Mouse (Mus musculus): ENCODE measurements around the gene Psmb8. TPM values are rescaled to one million over a fixed set of nuclear protein-coding genes. Genes with fewer than 3 reads are reported as not detected.

The Psmb8 gene
- 2.1 and 3.1 TPM in 2 replicates for polyA plus RNA-seq (2016; fragmentation: Nextera tagmentation; extraction: Ambion mirVana)

DNA sequence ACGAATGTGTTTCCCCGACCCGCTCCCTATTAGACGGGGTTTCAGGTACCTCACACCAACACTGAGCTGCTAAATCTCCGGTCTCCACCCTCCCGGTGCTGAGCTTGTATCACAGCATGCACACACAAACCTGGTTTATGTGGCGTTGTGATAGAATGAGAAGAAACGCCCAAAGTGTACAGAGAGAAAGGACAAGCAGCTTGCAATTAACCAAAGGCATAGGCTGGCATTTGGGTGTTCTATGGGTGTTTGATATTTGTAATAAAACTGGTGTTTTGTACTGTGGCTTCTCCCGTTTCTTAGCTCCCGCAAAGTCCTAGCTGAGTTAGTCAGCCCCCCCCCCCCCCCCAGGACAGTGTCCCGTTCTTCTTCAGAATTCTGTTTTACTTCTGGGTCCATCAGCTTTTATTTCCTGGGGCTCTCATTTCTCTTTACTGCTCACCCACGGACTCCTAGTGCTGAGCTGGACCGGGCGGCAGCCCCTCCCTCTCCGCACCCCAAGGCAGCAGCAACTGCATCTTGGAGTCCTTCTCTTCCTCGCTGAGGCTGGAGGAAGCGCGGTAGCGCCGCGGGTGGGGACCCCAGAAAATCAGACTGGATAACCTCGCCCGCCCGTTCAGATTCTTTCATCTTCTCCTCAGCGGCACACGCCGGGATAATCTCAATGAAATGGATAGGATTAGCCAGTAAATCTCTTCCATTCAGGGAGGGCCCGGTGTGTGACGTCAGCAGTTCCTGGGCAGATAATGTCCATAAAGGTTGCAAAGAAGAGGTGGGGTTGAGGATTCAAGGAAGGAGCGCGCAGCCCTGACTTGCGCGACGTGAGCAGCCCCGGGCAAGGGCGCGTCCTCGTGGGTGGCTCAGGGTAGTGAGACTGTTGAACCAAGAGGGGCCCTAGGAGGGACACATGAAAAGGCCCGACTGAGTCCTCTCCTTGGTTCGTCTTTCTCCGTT, at the start of gene Psmb8:
Gene Psmb8 (plus strand): TSS at position 781 of the 954 bp plus-strand sequence.
- 3% methylated on average over 40 of the region's 41 CpGs for WGBS
- Histone ChIP-seq H3K36me3 (no peaks in the 10 kb centered on the region), H3K4me1 (replicated peaks) (peaks cover 17% of the 10 kb centered on the region)

DNA sequence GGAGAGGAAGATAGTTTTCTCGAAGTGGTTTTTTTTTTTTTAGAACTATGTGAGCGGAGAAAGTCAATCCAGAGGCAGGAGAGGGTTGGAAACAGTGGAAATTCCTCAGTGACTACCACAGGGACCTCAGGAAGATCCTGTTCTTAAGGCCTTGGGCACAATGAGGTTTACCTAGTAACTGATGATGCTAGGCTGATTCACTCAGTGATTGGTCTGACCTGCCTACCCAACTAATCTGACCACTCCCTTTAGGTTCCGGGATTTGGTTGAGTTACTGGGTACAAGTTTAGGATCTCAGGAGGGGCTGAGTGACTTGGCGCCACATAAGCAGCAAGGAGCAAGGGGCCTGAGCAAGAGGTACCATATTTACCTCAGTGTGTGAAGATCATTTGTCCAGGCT, 44.6 kb upstream of the Psmb8 start, which contains the start of gene H2-DMb1:
Gene H2-DMb1 (plus strand): TSS at position 150 of the 400 bp plus-strand sequence.
- ATAC-seq (ENCODE audit: insufficient number of reproducible peaks, insufficient read depth, low FRiP score, low TSS enrichment, low read depth) = no peak
- WGBS = 52% methylated on average over 4 of the region's 4 CpGs

More for the DNA sequence above, at the start of gene Psmb8:
- 0 out of 2 replicates have a peak, but pooled peaks have one; percentile 16 for ATAC-seq (ENCODE audit: insufficient number of reproducible peaks, insufficient read depth, low FRiP score, low TSS enrichment, low read depth)
- Histone ChIP-seq H3K9ac (replicated peaks) (no peak within 1 kb of the TSS; the same call in 1 of the 2 replicates), H3K27me3 (peaks cover 95% of the 10 kb centered on the region), H3K9me3 (no peaks in the 10 kb centered on the region), H3K4me3 (replicated peaks) (peak within 1 kb of the TSS; percentile 41), H3K4me2 (peak within 1 kb of the TSS; percentile 68), H3K27ac (no peak within 1 kb of the TSS)

DNA sequence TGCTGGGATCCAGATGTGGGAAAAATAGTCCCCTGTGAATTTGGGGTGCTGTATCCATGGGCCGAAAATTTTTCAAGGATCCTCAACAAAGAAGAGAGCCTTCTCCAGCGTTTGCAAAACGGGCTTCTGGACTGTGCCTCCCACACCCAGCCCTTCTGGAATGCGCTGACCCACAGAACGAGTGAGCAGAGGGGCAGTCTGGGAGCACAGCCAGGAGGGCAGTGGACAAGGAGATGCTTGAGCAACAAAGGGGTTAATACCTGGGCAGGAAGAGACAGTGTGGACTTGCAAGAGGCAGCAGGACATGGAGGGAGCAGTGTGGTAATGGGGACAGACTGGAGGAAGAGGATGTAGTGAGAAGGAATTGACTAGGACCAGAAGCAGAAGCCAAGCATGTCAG, 42.0 kb upstream of the Psmb8 start:
- 61% methylated on average over 5 of the region's 5 CpGs for WGBS

More for the DNA sequence above, 44.6 kb upstream of the Psmb8 start, which contains the start of gene H2-DMb1:
- H3K9ac ChIP-seq (replicated peaks) = no peak within 1 kb of the TSS
- H3K27ac ChIP-seq = no peak within 1 kb of the TSS
- no peaks in the 10 kb centered on the region; the same call in 1 of the 2 replicates for H3K27me3 ChIP-seq
- no peaks in the 10 kb centered on the region for H3K9me3 ChIP-seq
- H3K36me3 ChIP-seq = no peaks in the 10 kb centered on the region
- H3K4me3 ChIP-seq (replicated peaks) = no peak within 1 kb of the TSS
- H3K4me2 ChIP-seq = no peak within 1 kb of the TSS
- H3K4me1 ChIP-seq (replicated peaks) = no peaks in the 10 kb centered on the region

DNA sequence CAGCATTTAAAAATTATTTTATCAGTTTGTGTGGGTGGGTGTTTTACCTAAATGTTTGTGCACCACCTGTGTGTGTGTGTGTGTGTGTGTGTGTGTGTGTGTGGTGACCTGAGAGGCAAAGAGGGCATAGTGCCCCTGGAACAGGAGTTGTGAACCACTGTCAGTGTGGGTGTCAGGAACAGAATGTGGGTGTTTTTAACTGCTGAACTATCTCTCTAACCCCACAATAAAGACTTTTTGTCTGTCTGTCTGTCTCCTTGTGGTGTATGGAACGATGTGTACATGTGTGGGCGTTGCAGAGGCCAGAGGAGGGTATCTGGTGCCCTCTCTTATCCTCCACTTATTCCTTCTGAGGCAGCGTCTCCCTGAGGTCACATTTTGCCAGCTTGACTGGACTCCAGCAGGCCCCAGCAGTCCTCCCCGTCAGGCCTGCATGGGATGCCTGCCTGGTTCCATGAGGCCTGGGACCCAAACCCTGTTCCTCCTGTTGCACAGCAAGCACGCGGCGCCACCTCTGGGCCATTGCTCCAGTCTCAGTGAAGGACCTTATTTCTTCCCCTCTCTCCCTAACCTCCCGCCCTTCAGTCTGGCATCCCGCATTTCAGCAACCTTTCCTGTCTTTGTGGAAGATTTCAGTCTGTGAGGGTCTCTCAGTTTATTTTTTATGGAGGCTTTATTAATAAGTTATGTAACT, 33.2 kb upstream of the Psmb8 start:
- Histone ChIP-seq H3K9ac (replicated peaks) (no peak overlapping the region), H3K27ac (no peak overlapping the region), H3K36me3 (no peaks in the 10 kb centered on the region), H3K4me1 (replicated peaks) (no peaks in the 10 kb centered on the region), H3K4me2 (no peak overlapping the region), H3K27me3 (peaks cover 19% of the 10 kb centered on the region), H3K9me3 (0 out of 2 replicates have a peak, but pooled peaks cover 4% of the 10 kb centered on the region), H3K4me3 (replicated peaks) (no peak overlapping the region)
- no peak for ATAC-seq (ENCODE audit: insufficient number of reproducible peaks, insufficient read depth, low FRiP score, low TSS enrichment, low read depth)
- WGBS = 40% methylated on average over 9 of the region's 9 CpGs

More for the DNA sequence above, 42.0 kb upstream of the Psmb8 start:
- Histone ChIP-seq H3K4me1 (replicated peaks) (no peaks in the 10 kb centered on the region), H3K27me3 (peaks cover 7% of the 10 kb centered on the region), H3K4me2 (no peak overlapping the region), H3K9ac (replicated peaks) (no peak overlapping the region), H3K36me3 (no peaks in the 10 kb centered on the region), H3K27ac (no peak overlapping the region), H3K4me3 (replicated peaks) (no peak overlapping the region), H3K9me3 (no peaks in the 10 kb centered on the region)
- ATAC-seq (ENCODE audit: insufficient number of reproducible peaks, insufficient read depth, low FRiP score, low TSS enrichment, low read depth) = no peak

DNA sequence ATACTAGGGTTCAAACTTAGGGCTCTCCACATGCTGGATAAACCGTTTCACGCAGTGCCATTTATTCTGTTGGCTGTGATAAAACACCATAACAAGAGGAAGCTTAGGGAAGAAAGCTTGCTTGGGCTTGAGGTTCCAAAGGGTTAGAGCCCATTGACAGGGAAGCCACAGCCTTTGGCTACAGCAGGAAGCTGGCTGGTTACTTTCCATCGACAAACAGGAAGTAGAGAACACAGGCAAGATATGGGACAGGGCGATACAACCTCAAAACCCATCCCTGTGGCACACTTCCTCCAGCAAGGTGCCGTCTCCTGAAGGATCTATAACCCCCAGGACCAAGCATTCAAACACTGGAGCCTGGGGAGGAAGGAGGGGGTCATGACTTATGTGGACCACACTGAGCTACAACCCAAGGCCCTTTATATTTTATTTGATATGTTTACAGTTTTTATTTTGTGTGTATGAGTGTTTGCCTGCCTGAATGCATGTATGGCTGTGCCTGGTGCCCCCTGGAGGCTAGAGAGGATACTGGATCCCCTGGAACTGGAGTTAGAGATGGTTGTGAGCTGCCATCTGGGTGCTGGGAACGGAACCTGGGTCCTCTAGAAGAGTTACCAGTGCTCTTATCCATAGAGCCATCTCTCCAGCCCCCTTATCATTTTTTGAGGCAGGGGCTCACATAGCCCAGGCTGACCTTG, 32.3 kb upstream of the Psmb8 start:
- peaks cover 15% of the 10 kb centered on the region for H3K27me3 ChIP-seq
- H3K9me3 ChIP-seq = 0 out of 2 replicates have a peak, but pooled peaks cover 4% of the 10 kb centered on the region
- H3K36me3 ChIP-seq = no peaks in the 10 kb centered on the region
- no peak overlapping the region for H3K9ac ChIP-seq (replicated peaks)
- no peak overlapping the region for H3K4me3 ChIP-seq (replicated peaks)
- H3K27ac ChIP-seq = no peak overlapping the region
- no peaks in the 10 kb centered on the region for H3K4me1 ChIP-seq (replicated peaks)
- 80% methylated on average over 6 of the region's 6 CpGs for WGBS
- no peak overlapping the region for H3K4me2 ChIP-seq
- ATAC-seq (ENCODE audit: insufficient number of reproducible peaks, insufficient read depth, low FRiP score, low TSS enrichment, low read depth) = no peak

DNA sequence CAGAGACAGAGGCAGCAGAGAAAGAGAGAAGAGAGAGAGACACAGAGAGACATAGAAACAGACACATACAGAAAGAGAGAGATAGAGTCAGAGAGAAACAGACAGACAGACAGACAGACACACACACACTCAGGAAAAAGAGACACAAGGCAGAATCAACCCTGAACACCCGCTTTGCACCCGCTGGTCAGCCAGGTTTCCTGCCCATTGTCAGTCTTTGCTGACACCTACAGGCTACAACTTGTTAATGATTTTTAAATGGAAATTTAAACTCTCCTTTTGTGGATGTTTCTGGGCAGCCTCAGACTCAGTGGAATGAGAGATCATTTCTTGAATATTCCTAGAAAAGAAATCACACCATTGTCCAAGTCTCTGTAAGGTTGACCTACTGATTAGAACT, 28.2 kb upstream of the Psmb8 start:
- H3K27ac ChIP-seq = no peak overlapping the region
- H3K4me3 ChIP-seq (replicated peaks) = no peak overlapping the region
- H3K4me1 ChIP-seq (replicated peaks) = no peaks in the 10 kb centered on the region
- no peak for ATAC-seq (ENCODE audit: insufficient number of reproducible peaks, insufficient read depth, low FRiP score, low TSS enrichment, low read depth)
- peaks cover 12% of the 10 kb centered on the region for H3K27me3 ChIP-seq
- WGBS = 8% methylated on average over 2 of the region's 2 CpGs
- H3K9me3 ChIP-seq = peaks cover 11% of the 10 kb centered on the region; the same call in 1 of the 2 replicates
- no peak overlapping the region for H3K4me2 ChIP-seq
- H3K36me3 ChIP-seq = no peaks in the 10 kb centered on the region
- H3K9ac ChIP-seq (replicated peaks) = no peak overlapping the region

DNA sequence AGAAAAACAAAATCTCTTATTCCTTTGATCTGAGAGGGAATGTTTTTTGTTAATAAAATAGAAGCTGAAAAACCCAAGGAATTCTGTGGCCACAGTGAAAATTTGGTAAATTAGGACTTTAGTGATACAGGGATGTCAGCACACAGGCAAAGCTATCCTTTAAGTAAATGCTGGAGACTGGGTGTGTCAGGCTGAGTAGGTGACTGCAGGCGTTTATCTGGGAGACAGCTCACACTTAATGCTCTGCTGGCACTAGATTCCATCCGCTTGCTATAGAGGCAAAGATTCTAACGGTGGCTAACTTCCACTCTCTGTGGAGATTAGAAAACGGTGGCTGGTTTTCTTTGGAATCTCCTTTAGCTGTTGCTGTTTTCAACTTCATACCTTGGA, 27.0 kb upstream of the Psmb8 start:
- peaks cover 10% of the 10 kb centered on the region for H3K27me3 ChIP-seq
- H3K9ac ChIP-seq (replicated peaks) = no peak overlapping the region
- H3K36me3 ChIP-seq = no peaks in the 10 kb centered on the region
- no peaks in the 10 kb centered on the region for H3K4me1 ChIP-seq (replicated peaks)
- no peak overlapping the region for H3K27ac ChIP-seq
- 34% methylated on average over 4 of the region's 4 CpGs for WGBS
- no peak overlapping the region for H3K4me2 ChIP-seq
- no peak overlapping the region for H3K4me3 ChIP-seq (replicated peaks)
- peaks cover 9% of the 10 kb centered on the region; the same call in 1 of the 2 replicates for H3K9me3 ChIP-seq
- ATAC-seq (ENCODE audit: insufficient number of reproducible peaks, insufficient read depth, low FRiP score, low TSS enrichment, low read depth) = no peak

DNA sequence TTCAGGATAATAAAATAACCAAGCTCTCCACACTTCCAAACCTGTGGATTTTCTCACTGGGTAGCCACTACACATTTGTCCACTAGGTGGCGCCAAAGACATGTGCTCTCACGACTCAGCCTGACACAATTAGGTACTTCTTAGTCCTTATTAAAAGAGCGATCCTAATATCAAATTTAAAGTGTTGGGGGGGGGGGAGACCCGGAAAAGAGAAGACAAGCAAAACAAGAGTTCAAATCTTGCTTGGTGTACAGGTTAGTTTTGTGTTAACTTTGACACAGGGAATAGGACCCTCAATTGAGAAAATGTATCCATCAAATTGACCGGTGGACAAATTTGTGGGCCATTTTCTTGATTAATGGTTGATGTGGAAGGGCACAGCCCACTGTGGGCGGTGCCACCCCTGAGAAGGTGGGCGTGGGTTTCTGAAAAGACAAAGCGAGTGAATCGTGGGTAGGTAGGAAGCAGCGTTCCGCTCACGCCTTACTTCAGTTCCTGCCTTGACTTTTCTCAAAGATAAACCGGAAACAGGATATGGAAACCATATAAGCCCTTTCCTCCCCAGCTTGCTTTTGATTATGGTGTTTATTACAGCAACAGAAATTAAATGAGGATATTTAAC, 26.5 kb upstream of the Psmb8 start:
- ATAC-seq (ENCODE audit: insufficient number of reproducible peaks, insufficient read depth, low FRiP score, low TSS enrichment, low read depth) = no peak
- no peak overlapping the region for H3K4me3 ChIP-seq (replicated peaks)
- H3K27ac ChIP-seq = no peak overlapping the region
- H3K4me1 ChIP-seq (replicated peaks) = no peaks in the 10 kb centered on the region
- H3K36me3 ChIP-seq = no peaks in the 10 kb centered on the region
- 41% methylated on average over 13 of the region's 13 CpGs for WGBS
- peaks cover 7% of the 10 kb centered on the region; the same call in 1 of the 2 replicates for H3K9me3 ChIP-seq
- peaks cover 10% of the 10 kb centered on the region for H3K27me3 ChIP-seq
- no peak overlapping the region for H3K9ac ChIP-seq (replicated peaks)
- no peak overlapping the region for H3K4me2 ChIP-seq

DNA sequence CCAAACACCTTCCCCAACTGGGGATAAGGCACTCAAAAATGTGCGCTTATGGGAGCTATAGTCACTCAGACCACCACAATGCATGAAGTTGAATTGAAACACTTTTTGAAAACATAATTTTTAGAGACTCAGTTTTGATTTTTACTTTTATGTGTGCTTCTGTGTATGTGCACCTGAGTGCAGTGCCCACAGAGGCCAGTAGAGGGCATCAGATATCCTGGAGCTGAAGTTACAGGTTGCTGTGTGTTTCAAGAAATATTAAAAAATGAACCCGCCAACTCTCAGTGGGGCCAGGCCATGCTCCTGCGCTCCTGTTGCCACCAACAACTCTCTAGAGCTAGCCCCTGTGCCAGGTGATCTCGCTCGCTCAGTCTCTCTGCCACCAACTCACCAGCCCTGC, 25.0 kb upstream of the Psmb8 start:
- Histone ChIP-seq H3K9me3 (peaks cover 18% of the 10 kb centered on the region; the same call in 1 of the 2 replicates), H3K9ac (replicated peaks) (no peak overlapping the region), H3K27me3 (peaks cover 10% of the 10 kb centered on the region), H3K4me1 (replicated peaks) (no peaks in the 10 kb centered on the region), H3K4me2 (no peak overlapping the region), H3K36me3 (no peaks in the 10 kb centered on the region), H3K4me3 (replicated peaks) (no peak overlapping the region), H3K27ac (no peak overlapping the region)
- ATAC-seq (ENCODE audit: insufficient number of reproducible peaks, insufficient read depth, low FRiP score, low TSS enrichment, low read depth) = no peak
- 96% methylated on average over 5 of the region's 5 CpGs for WGBS

DNA sequence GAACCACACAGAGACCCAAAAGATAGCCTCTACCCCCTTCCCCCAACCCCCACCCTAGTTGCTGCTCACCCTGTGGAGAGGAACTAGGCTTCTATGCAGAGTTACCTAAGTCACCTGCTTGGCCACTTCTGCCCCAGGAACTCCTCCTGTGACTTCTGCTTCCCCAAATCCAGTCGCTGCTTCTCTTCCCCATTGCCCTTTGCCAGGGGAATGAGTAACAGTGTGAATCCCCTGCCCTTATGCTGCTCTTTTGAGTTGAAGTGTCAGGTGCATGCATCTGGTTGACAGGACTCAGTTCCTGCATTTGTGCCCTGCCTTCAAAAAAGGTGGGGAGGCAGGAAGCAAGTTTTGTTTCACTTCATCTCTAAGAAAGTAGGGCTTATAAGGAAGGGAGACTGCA, 23.4 kb upstream of the Psmb8 start:
- Histone ChIP-seq H3K4me1 (replicated peaks) (no peaks in the 10 kb centered on the region), H3K4me3 (replicated peaks) (no peak overlapping the region), H3K9me3 (peaks cover 18% of the 10 kb centered on the region; the same call in 1 of the 2 replicates), H3K36me3 (no peaks in the 10 kb centered on the region), H3K9ac (replicated peaks) (no peak overlapping the region), H3K4me2 (no peak overlapping the region), H3K27me3 (peaks cover 4% of the 10 kb centered on the region; the same call in 1 of the 2 replicates), H3K27ac (no peak overlapping the region)
- no peak for ATAC-seq (ENCODE audit: insufficient number of reproducible peaks, insufficient read depth, low FRiP score, low TSS enrichment, low read depth)
- WGBS = 42% methylated on average over 1 of the region's 1 CpGs

Data from limb, embryonic 12.5 days (tissue).